Mouse (Mus musculus): ENCODE results near the gene Cfap20. TPM values are rescaled to one million over a fixed set of nuclear protein-coding genes. Genes with fewer than 3 reads are reported as not detected.
"Not testable (repeated sequence)": the region's sequence is repeated elsewhere in the genome, so short reads cannot be mapped to it uniquely, and the experiment has no call there.

The Cfap20 gene
- polyA plus RNA-seq, 1 experiment = 65.9 TPM

DNA sequence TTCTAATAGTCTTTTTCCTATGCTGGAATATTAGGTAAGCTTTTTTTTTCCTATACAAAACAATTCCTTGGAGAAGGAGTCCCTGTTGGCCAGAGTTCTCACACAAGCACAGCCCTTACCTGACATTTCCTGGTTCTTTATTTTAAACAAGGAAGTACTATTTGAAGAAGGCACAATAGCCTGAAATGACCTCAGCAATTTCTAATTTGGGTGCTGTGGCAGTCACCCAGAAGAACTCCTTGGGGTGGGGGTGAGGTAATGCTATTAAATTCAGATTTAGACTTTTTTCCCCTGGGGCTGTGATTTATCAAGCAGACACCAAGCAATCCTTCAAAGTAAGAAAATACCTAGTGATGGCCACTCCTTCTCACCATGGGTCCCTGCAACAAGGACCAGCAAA is 53.7 kb downstream of the Cfap20 start:
- Histone ChIP-seq H3K27ac (ENCODE audit: control insufficient read depth, insufficient read depth, low read length) (no peak overlapping the region), H3K4me3 (ENCODE audit: control insufficient read depth, insufficient read depth, low read length) (no peak overlapping the region), H3K27me3 (ENCODE audit: control insufficient read depth, insufficient read depth, low read length) (no peaks in the 10 kb centered on the region), H3K4me1 (replicated peaks; ENCODE audit: control insufficient read depth, insufficient read depth, low read length) (no peaks in the 10 kb centered on the region), H3K36me3 (ENCODE audit: control insufficient read depth, insufficient read depth, low read length) (no peaks in the 10 kb centered on the region)
- no peak for DNase-seq
- TF ChIP-seq POLR2A (IDR thresholded peaks at IDR 0.05; ENCODE audit: control insufficient read depth, extremely low read depth, insufficient read depth, low read length, poor library complexity) (no peak), CTCF (IDR thresholded peaks at IDR 0.05; ENCODE audit: borderline replicate concordance, control insufficient read depth, extremely low read depth, insufficient read depth, low read length, poor library complexity) (no peak)

DNA sequence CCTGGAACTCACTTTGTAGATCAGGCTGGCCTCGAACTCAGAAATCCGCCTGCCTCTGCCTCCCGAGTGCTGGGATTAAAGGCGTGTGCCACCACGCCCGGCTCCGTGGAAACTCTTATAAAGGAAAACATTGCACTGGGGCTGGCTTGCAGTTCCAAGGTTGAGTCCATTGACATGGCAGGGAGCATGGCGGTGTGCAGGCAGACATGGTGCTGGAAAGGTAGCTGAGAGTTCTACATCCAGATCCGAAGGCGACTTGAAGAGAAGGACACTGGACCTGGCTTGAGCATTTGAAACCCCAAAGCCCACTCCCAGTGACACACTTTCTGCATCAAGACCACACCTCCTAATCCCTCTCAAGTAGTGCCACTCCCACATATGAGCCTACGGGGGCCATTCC is 55.7 kb downstream of the Cfap20 start:
- not testable (repeated sequence) for H3K4me1 ChIP-seq (replicated peaks; ENCODE audit: control insufficient read depth, insufficient read depth, low read length); H3K36me3 ChIP-seq (ENCODE audit: control insufficient read depth, insufficient read depth, low read length); H3K4me3 ChIP-seq (ENCODE audit: control insufficient read depth, insufficient read depth, low read length); DNase-seq; H3K27me3 ChIP-seq (ENCODE audit: control insufficient read depth, insufficient read depth, low read length); H3K27ac ChIP-seq (ENCODE audit: control insufficient read depth, insufficient read depth, low read length)
- WGBS = 98% methylated on average over 11 of the region's 11 CpGs

DNA sequence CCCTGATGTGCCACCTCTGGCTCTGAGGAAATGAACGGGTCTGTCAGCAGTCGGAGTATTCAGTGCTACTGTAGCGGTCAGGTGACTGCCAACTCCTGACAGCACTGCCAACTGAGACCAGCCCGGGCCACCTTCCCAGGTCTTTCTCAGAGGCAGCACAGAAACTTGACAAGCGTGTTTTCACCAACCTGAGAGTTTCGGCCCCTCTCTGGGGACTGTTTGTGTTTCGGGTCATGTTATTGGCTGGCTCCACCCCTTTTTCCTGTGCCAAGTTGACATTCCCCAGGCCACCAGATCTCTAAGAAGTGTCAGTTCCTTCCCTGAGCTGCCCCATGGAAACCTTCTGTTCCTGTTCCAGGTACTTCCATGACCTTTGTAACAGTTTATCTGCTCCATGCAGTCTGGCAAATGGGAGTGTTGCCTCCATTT is 56.8 kb downstream of the Cfap20 start:
- H3K4me3 ChIP-seq (ENCODE audit: control insufficient read depth, insufficient read depth, low read length) = no peak overlapping the region
- no peaks in the 10 kb centered on the region for H3K4me1 ChIP-seq (replicated peaks; ENCODE audit: control insufficient read depth, insufficient read depth, low read length)
- no peak overlapping the region for H3K27ac ChIP-seq (ENCODE audit: control insufficient read depth, insufficient read depth, low read length)
- 80% methylated on average over 7 of the region's 7 CpGs for WGBS
- no peaks in the 10 kb centered on the region for H3K36me3 ChIP-seq (ENCODE audit: control insufficient read depth, insufficient read depth, low read length)
- H3K27me3 ChIP-seq (ENCODE audit: control insufficient read depth, insufficient read depth, low read length) = no peaks in the 10 kb centered on the region
- DNase-seq = no peak
- no peak for TF ChIP-seq CTCF (IDR thresholded peaks at IDR 0.05; ENCODE audit: borderline replicate concordance, control insufficient read depth, extremely low read depth, insufficient read depth, low read length, poor library complexity)

DNA sequence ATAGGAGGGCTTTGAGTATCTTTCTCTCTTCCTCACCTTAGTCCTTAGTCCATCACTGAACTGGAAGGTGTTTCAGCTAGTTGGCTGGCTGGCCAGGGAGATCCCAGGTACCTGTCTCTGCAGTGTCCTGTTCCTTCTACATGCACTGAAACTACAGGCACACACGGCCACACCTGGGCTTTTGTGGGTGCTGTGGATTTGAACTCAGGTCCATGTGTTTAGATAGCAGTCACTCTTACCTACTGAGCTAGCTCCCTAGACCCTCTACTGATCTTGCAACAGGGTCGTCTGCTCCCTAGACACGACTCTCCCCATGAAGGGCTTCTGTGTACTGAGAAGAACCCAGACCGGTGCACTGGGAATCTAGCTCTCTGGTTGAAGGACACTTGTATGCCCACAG is 57.6 kb downstream of the Cfap20 start:
- Histone ChIP-seq H3K27me3 (ENCODE audit: control insufficient read depth, insufficient read depth, low read length) (no peaks in the 10 kb centered on the region), H3K4me3 (ENCODE audit: control insufficient read depth, insufficient read depth, low read length) (no peak overlapping the region), H3K4me1 (replicated peaks; ENCODE audit: control insufficient read depth, insufficient read depth, low read length) (no peaks in the 10 kb centered on the region), H3K27ac (ENCODE audit: control insufficient read depth, insufficient read depth, low read length) (no peak overlapping the region), H3K36me3 (ENCODE audit: control insufficient read depth, insufficient read depth, low read length) (no peaks in the 10 kb centered on the region)
- DNase-seq = no peak
- TF ChIP-seq POLR2A (IDR thresholded peaks at IDR 0.05; ENCODE audit: control insufficient read depth, extremely low read depth, insufficient read depth, low read length, poor library complexity) = no peak
- TF ChIP-seq CTCF (IDR thresholded peaks at IDR 0.05; ENCODE audit: borderline replicate concordance, control insufficient read depth, extremely low read depth, insufficient read depth, low read length, poor library complexity) = no peak
- 93% methylated on average over 4 of the region's 4 CpGs for WGBS

DNA sequence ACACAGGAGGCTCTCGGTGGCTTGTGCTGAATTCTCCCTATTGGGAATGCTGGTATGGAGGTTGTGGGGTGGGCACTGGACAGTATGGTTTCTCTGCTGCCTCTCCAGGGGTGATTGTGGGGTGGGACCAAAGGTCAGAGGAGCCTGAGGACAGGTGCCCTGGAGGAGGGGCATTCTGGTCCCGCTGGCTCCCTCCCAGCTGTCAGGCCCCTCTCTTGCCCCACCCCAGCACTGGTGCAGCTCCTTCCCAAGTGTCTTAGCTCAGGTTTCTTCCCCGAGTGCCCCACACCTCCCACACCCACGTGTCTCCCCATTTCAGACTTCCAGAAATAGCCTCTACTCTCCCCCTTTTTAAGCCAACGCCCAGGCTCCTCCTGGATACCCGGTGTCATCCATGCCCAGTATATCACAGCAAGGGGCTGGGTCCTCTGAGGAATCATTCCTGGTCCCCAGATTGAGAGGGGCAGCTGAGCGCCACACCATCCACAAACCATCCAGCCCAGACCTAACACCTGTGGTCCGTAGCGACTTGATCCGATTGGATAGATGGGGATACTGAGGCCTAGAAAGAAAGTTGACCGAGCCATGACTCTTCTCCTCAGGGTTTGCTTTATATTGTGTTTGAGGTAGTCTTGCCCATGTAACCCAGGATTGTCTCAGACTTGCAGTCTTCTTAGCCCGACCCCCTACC is 58.2 kb downstream of the Cfap20 start:
- TF ChIP-seq CTCF (IDR thresholded peaks at IDR 0.05; ENCODE audit: borderline replicate concordance, control insufficient read depth, extremely low read depth, insufficient read depth, low read length, poor library complexity) (no peak), POLR2A (IDR thresholded peaks at IDR 0.05; ENCODE audit: control insufficient read depth, extremely low read depth, insufficient read depth, low read length, poor library complexity) (no peak)
- Histone ChIP-seq H3K36me3 (ENCODE audit: control insufficient read depth, insufficient read depth, low read length) (no peaks in the 10 kb centered on the region), H3K27ac (ENCODE audit: control insufficient read depth, insufficient read depth, low read length) (no peak overlapping the region), H3K4me3 (ENCODE audit: control insufficient read depth, insufficient read depth, low read length) (no peak overlapping the region), H3K27me3 (ENCODE audit: control insufficient read depth, insufficient read depth, low read length) (no peaks in the 10 kb centered on the region), H3K4me1 (replicated peaks; ENCODE audit: control insufficient read depth, insufficient read depth, low read length) (no peaks in the 10 kb centered on the region)
- WGBS = 87% methylated on average over 12 of the region's 12 CpGs
- no peak for DNase-seq

DNA sequence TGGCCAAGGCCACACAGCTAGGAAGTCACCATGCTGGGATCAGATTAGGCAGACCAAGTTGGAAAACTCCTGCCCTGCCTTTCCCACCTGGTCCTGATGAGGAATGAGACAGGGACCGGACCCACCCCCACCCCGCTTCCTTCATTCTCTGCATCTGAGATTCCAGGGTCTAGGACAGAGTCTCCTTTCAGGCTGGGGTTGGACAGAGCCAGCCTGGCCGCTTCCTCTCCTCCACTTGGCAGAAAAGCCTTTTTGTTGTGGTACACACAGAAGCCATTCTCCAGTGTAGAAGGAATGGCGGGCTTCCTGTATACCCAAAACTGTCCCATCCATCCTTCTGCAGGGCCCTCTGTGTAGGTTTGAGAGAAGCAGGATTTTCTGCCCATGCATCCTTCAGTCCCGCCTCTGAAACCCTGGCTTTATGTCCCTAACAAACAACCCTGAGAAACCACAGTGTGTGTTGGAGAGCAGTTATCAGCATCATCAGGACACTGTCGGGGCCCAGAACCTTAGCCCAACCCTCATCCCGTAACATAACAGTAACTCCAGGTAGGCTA is 59.2 kb downstream of the Cfap20 start:
- no peak for DNase-seq
- no peak overlapping the region for H3K27ac ChIP-seq (ENCODE audit: control insufficient read depth, insufficient read depth, low read length)
- H3K4me3 ChIP-seq (ENCODE audit: control insufficient read depth, insufficient read depth, low read length) = no peak overlapping the region
- H3K4me1 ChIP-seq (replicated peaks; ENCODE audit: control insufficient read depth, insufficient read depth, low read length) = peaks cover 5% of the 10 kb centered on the region
- TF ChIP-seq CTCF (IDR thresholded peaks at IDR 0.05; ENCODE audit: borderline replicate concordance, control insufficient read depth, extremely low read depth, insufficient read depth, low read length, poor library complexity) (no peak), POLR2A (IDR thresholded peaks at IDR 0.05; ENCODE audit: control insufficient read depth, extremely low read depth, insufficient read depth, low read length, poor library complexity) (no peak)
- 88% methylated on average over 7 of the region's 7 CpGs for WGBS
- no peaks in the 10 kb centered on the region for H3K36me3 ChIP-seq (ENCODE audit: control insufficient read depth, insufficient read depth, low read length)
- H3K27me3 ChIP-seq (ENCODE audit: control insufficient read depth, insufficient read depth, low read length) = no peaks in the 10 kb centered on the region

DNA sequence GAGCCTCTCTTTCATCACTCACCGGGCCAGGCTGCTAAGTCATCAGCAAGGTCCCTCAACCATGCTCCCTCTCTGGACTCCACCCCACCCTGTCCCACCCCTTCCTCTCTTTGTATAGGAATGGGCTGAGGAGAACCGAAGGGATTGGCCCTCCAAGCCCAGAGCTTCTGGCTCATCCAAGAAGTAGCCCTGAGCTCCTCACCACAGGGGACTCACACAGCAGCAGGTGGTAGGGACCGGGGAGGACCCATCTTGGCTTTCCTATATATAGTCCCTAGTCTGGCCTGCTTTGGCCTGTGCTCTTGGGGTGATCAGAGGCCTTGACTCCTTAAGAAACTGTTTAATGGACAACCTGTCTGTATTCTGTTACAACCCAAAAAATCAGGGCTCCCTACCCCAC is 60.2 kb downstream of the Cfap20 start:
- Histone ChIP-seq H3K36me3 (ENCODE audit: control insufficient read depth, insufficient read depth, low read length) (no peaks in the 10 kb centered on the region), H3K27ac (ENCODE audit: control insufficient read depth, insufficient read depth, low read length) (no peak overlapping the region), H3K4me1 (replicated peaks; ENCODE audit: control insufficient read depth, insufficient read depth, low read length) (peaks cover 13% of the 10 kb centered on the region), H3K27me3 (ENCODE audit: control insufficient read depth, insufficient read depth, low read length) (no peaks in the 10 kb centered on the region), H3K4me3 (ENCODE audit: control insufficient read depth, insufficient read depth, low read length) (no peak overlapping the region)
- no peak for DNase-seq
- 80% methylated on average over 3 of the region's 3 CpGs for WGBS
- TF ChIP-seq CTCF (IDR thresholded peaks at IDR 0.05; ENCODE audit: borderline replicate concordance, control insufficient read depth, extremely low read depth, insufficient read depth, low read length, poor library complexity) (no peak), POLR2A (IDR thresholded peaks at IDR 0.05; ENCODE audit: control insufficient read depth, extremely low read depth, insufficient read depth, low read length, poor library complexity) (no peak)

Data from thymus, adult 2 months (tissue).